Mouse (Mus musculus) MEL (cell line): ENCODE data around the gene Slc9a7. TPM values are rescaled to one million over a fixed set of nuclear protein-coding genes. Genes with fewer than 3 reads are reported as not detected.

Experiments
- DNase-seq: peaks from one replicate; pipeline ENCODE4 v3.0.0; 2011; ENCODE audit warnings: low read depth, low spot score
- H3K27ac ChIP-seq: 2 replicates; pipeline ENCODE4 v1.5.1; 2012; ENCODE audit warnings: low read depth, mild to moderate bottlenecking, control low read depth, low read length, moderate library complexity; ENCODE audit not compliant: control insufficient read depth
- H3K27me3 ChIP-seq, 2 experiments: fragments of 150-350 bp in 1 of 2; sonication (generic) in 1 of 2; 2 replicates each; pipeline ENCODE4 v1.6.1; 2012; ENCODE audit warnings: low read length in 2 of 2, mild to moderate bottlenecking in 2 of 2, improper control_type of control experiment in 1 of 2, moderate library complexity in 1 of 2; ENCODE audit not compliant: insufficient read depth in 2 of 2, control insufficient read depth in 1 of 2
- H3K36me3 ChIP-seq, 2 experiments: 2 replicates each; pipeline ENCODE4 v1.6.1; 2012 to 2014; ENCODE audit warnings: low read length in 2 of 2, improper control_type of control experiment in 1 of 2, inconsistent platforms in 1 of 2, mild to moderate bottlenecking in 1 of 2; ENCODE audit not compliant: insufficient read depth in 2 of 2, control insufficient read depth in 1 of 2
- H3K4me1 ChIP-seq, 2 experiments: fragments of 150-350 bp in 1 of 2; sonication (generic) in 1 of 2; 2 replicates each; pipeline ENCODE4 v1.6.1; 2012; ENCODE audit warnings: low read length in 2 of 2, improper control_type of control experiment in 1 of 2, mild to moderate bottlenecking in 1 of 2; ENCODE audit not compliant: insufficient read depth in 2 of 2, control insufficient read depth in 1 of 2
- H3K4me3 ChIP-seq, 2 experiments: fragments of 150-350 bp in 1 of 2; sonication (generic) in 1 of 2; 2 replicates each; pipeline ENCODE4 v1.5.1; 2012; ENCODE audit warnings: low read depth in 2 of 2, low read length in 2 of 2, mild to moderate bottlenecking in 2 of 2, moderate library complexity in 2 of 2, control low read depth in 1 of 2, improper control_type of control experiment in 1 of 2; ENCODE audit not compliant: control insufficient read depth in 1 of 2, insufficient read depth in 1 of 2
- H3K79me2 ChIP-seq: 2 replicates; pipeline ENCODE4 v1.6.1; 2012; ENCODE audit warnings: mild to moderate bottlenecking, low read length, moderate library complexity; ENCODE audit not compliant: control insufficient read depth, poor library complexity, insufficient read depth
- H3K9ac ChIP-seq: 2 replicates; pipeline ENCODE4 v1.6.1; 2012; ENCODE audit warnings: low read depth, mild to moderate bottlenecking, control low read depth, low read length, moderate library complexity; ENCODE audit not compliant: control insufficient read depth, poor library complexity, severe bottlenecking
- H3K9me3 ChIP-seq: fragments of 150-350 bp; sonication (generic); replicated peaks from 2 replicates; pipeline ENCODE4 v1.6.1; 2012; ENCODE audit warnings: mild to moderate bottlenecking, low read length, improper control_type of control experiment, moderate library complexity; ENCODE audit not compliant: insufficient read depth
- BHLHE40 ChIP-seq: IDR thresholded peaks from 2 replicates; pipeline ENCODE4 v1.6.1; 2012; ENCODE audit warnings: low read depth, mild to moderate bottlenecking, inconsistent platforms, low read length, improper control_type of control experiment, borderline replicate concordance
- CHD2 ChIP-seq: IDR thresholded peaks from 2 replicates; pipeline ENCODE4 v1.6.1; 2011; ENCODE audit warnings: low read length, improper control_type of control experiment
- CTCF ChIP-seq, 3 experiments: IDR thresholded peaks in 2 of 3; conservative IDR thresholded peaks in 1 of 3; 2 replicates each; pipeline ENCODE4 v1.5.1; 2011 to 2012; ENCODE audit warnings: low read length in 3 of 3, low read depth in 2 of 3, mild to moderate bottlenecking in 2 of 3, improper control_type of control experiment in 1 of 3, inconsistent platforms in 1 of 3, mixed read lengths in 1 of 3, moderate library complexity in 1 of 3; ENCODE audit not compliant: control insufficient read depth in 1 of 3, insufficient read depth in 1 of 3, poor library complexity in 1 of 3, severe bottlenecking in 1 of 3
- ELF1 ChIP-seq: IDR thresholded peaks from 2 replicates; pipeline ENCODE4 v1.6.1; 2014; ENCODE audit warnings: low read depth, mild to moderate bottlenecking, inconsistent platforms, low read length, improper control_type of control experiment, moderate library complexity
- EP300 ChIP-seq, 2 experiments: IDR thresholded peaks; 2 replicates each; pipeline ENCODE4 v1.6.1; 2011; ENCODE audit warnings: improper control_type of control experiment in 2 of 2, low read length in 2 of 2, low read depth in 1 of 2, mild to moderate bottlenecking in 1 of 2
- GATA1 ChIP-seq: IDR thresholded peaks from 2 replicates; pipeline ENCODE4 v1.6.1; 2011; ENCODE audit warnings: low read depth, low read length, improper control_type of control experiment
- MAX ChIP-seq: IDR thresholded peaks from 2 replicates; pipeline ENCODE4 v1.6.1; 2011; ENCODE audit warnings: low read length, improper control_type of control experiment
- MXI1 ChIP-seq: IDR thresholded peaks from 2 replicates; pipeline ENCODE4 v1.6.1; 2011; ENCODE audit warnings: mild to moderate bottlenecking, low read depth, low read length, improper control_type of control experiment
- MYB ChIP-seq: IDR thresholded peaks from 2 replicates; pipeline ENCODE4 v1.6.1; 2011; ENCODE audit warnings: mild to moderate bottlenecking, low read depth, low read length, improper control_type of control experiment
- MYC ChIP-seq: IDR thresholded peaks from 2 replicates; pipeline ENCODE4 v1.6.1; 2011; ENCODE audit warnings: low read depth, mild to moderate bottlenecking, low read length, improper control_type of control experiment, moderate library complexity
- POLR2AphosphoS2 ChIP-seq: IDR thresholded peaks from 2 replicates; pipeline ENCODE4 v1.6.1; 2011; ENCODE audit warnings: low read length, improper control_type of control experiment
- RAD21 ChIP-seq: IDR thresholded peaks from 2 replicates; pipeline ENCODE4 v1.6.1; 2011; ENCODE audit warnings: mild to moderate bottlenecking, low read depth, low read length, improper control_type of control experiment
- RCOR1 ChIP-seq: IDR thresholded peaks from 2 replicates; pipeline ENCODE4 v1.6.1; 2012; ENCODE audit warnings: low read depth, mild to moderate bottlenecking, inconsistent platforms, low read length, improper control_type of control experiment
- TAL1 ChIP-seq: IDR thresholded peaks from 2 replicates; pipeline ENCODE4 v1.6.1; 2012; ENCODE audit warnings: mild to moderate bottlenecking, inconsistent platforms, low read length, moderate library complexity, mixed read lengths
- USF1 ChIP-seq: IDR thresholded peaks from 2 replicates; pipeline ENCODE4 v1.6.1; 2014; ENCODE audit warnings: low read depth, mild to moderate bottlenecking, inconsistent platforms, low read length, improper control_type of control experiment, moderate library complexity
- ZC3H11A ChIP-seq: IDR thresholded peaks from 2 replicates; pipeline ENCODE4 v1.6.1; 2012; ENCODE audit warnings: low read depth, mild to moderate bottlenecking, inconsistent platforms, low read length, improper control_type of control experiment
- polyA plus RNA-seq, 2 experiments: library from polyadenylated mRNA; stranded (reverse) in 1 of 2; unstranded in 1 of 2; fragments of >175 nt in 1 of 2; fragments of >200 nt in 1 of 2; gene quantifications; 2 replicates each; pipeline versions ENCODE4 v1.2.1 to v1.2.4; 2012; ENCODE audit warnings: low replicate concordance in 2 of 2, low read depth in 1 of 2; ENCODE audit not compliant: insufficient read length in 2 of 2, insufficient read depth in 1 of 2, missing spikeins in 1 of 2
- total RNA-seq: library from RNA; depleted of rRNA; stranded (reverse); fragments of 300-350 nt; gene quantifications from 2 replicates; pipeline ENCODE4 v1.2.3, GENCODE M21; 2012

Gene Slc9a7
- total and polyA plus RNA-seq, 3 experiments = not detected

DNA sequence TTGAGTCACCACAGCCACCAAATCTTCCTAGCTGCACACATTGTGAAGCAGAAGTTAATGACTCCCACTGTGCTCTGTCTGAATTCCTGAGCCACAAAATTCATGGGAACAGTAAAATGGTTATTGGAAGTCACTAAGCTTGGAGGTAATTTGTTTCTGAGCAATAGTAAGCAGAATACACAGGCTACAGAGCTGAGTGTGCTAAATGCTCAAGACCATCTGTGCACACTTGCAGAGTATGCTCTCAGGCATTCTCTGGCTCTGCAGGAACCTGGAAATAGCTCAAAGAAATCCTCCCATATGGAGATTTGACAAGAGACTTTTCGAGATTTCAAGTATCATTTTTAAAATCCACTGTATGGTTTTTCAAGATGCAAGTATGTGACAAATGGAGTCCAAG, 41.1 kb upstream of the Slc9a7 start:
- H3K36me3 ChIP-seq = no peaks in the 10 kb centered on the region; a peak in 1 of 4 replicates
- no peak for TF ChIP-seq RAD21
- no peak for TF ChIP-seq POLR2AphosphoS2
- H3K27me3 ChIP-seq = no peaks in the 10 kb centered on the region; a peak in 1 of 4 replicates
- H3K9me3 ChIP-seq = no peaks in the 10 kb centered on the region
- no peaks in the 10 kb centered on the region for H3K4me1 ChIP-seq
- no peaks in the 10 kb centered on the region for H3K79me2 ChIP-seq
- no peak for DNase-seq
- H3K27ac ChIP-seq = no peak overlapping the region
- no peak overlapping the region for H3K4me3 ChIP-seq
- H3K9ac ChIP-seq = no peak overlapping the region

DNA sequence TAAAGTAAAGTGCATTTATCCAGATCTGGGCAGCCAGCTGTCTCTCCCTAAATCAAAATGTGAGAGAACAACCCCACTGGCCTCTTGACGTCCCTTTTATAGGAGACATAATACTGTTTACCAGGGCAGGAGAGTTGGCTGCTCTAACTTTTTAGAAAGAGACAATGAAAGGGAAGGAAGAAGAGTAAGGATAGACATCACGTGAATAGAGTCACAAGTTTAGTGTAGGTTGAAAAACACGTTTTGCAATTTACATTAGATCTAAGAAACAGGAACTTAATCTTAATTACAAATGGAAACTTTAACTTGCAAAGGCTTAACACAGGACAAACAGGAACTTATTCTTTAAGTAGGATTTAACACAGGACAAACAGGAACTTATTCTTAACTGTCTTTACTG, 15.6 kb upstream of the Slc9a7 start:
- H3K79me2 ChIP-seq = no peaks in the 10 kb centered on the region
- H3K9me3 ChIP-seq = no peaks in the 10 kb centered on the region
- no peaks in the 10 kb centered on the region for H3K27me3 ChIP-seq
- H3K9ac ChIP-seq = peak overlapping the region; percentile 26; the same call in 1 of the 2 replicates
- TF ChIP-seq EP300 (IDR thresholded peaks at IDR 0.05; ENCODE audit: low read depth in 1 of 2, low read length in 2 of 2) = peak; percentile 21 to 37; a peak in 2 of 4 replicates
- TF ChIP-seq MYC = peak; percentile 67; the same call in 1 of the 2 replicates
- 0 out of 2 replicates have a peak, but pooled peaks have one; percentile 20 for TF ChIP-seq MAX
- no peak for TF ChIP-seq TAL1
- TF ChIP-seq CTCF (IDR thresholded peaks at IDR 0.05 in 2 of 3, conservative IDR thresholded peaks at IDR 0.05 in 1 of 3; ENCODE audit: control insufficient read depth in 1 of 3, insufficient read depth in 1 of 3, low read depth in 2 of 3, low read length in 3 of 3, poor library complexity in 1 of 3, severe bottlenecking in 1 of 3) = no peak
- no peak for TF ChIP-seq MYB
- no peak for TF ChIP-seq GATA1
- TF ChIP-seq ZC3H11A = no peak
- TF ChIP-seq ELF1 = peak; percentile 21; the same call in 1 of the 2 replicates
- TF ChIP-seq CHD2 = no peak
- TF ChIP-seq RCOR1 = no peak
- peak; percentile 68 for TF ChIP-seq USF1
- peak; percentile 16; the same call in 1 of the 2 replicates for TF ChIP-seq MXI1
- peak; percentile 84; the same call in 1 of the 2 replicates for TF ChIP-seq BHLHE40
- H3K4me1 ChIP-seq = peaks cover 10 to 19% of the 10 kb centered on the region in 2 experiments
- peaks cover 0 to 22% of the 10 kb centered on the region in 2 experiments; a peak in 2 of 4 replicates for H3K36me3 ChIP-seq
- H3K4me3 ChIP-seq = peak overlapping the region in 1 of 2 experiments; percentile 30; a peak in 2 of 4 replicates
- peak overlapping the region; percentile 77 for H3K27ac ChIP-seq
- peak; percentile 68 for DNase-seq
